Mouse (Mus musculus) lung, postnatal 0 days (tissue): ENCODE results near the gene Plekha4.

Experiments
- CTCF ChIP-seq: IDR thresholded peaks from 2 replicates; pipeline ENCODE4 v1.5.1; 2016; ENCODE audit warnings: antibody characterized with exemption, mild to moderate bottlenecking
- EP300 ChIP-seq: IDR thresholded peaks from 2 replicates; pipeline ENCODE4 v1.6.1; 2016; ENCODE audit warnings: antibody characterized with exemption, mild to moderate bottlenecking, control low read depth

DNA sequence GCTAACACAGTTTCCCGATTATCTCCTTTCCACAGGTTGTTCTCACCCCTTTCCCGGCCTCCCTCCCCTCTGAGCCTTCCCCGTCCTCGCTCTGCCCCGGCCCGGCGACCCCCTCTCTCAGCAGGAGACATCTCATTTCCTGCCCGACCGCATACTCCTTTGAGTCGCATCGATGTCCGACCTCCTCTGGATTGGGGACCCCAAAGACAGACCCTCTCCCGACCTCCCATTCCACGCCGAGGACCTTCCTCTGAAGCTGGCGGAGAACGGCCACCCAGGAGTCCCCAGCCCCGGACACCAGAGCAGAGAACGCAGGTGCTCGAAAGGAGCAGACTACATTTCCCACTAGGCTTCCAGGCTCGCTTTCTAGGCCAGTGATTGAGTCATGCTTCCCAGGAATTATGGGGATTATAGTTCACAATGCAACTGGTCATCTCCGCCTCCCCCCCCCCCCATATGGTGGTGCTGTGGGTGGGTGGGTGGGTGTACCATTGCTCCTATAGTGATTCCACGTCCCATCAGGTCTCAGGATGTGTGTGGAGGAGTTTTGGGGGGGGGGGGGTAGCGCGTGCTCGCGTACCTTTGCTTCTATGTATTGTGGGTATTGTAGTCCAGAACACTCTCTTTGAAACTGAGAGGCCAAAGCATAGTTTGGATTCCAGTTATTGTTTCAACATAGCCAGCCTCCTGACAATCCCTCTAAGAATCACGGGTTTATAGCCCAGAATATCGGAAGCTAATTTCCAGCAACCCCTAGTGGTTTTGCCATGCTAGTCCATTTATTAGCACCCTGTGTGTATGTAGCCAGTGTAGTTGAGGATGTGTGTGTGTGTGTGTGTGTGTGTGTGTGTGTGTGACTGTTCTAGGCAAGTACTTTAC, 12.3 kb downstream of the Plekha4 start:
- TF ChIP-seq CTCF (peak; percentile 73), EP300 (peak; percentile 20; the same call in 1 of the 2 replicates)
